Mouse (Mus musculus) olfactory bulb, adult 2 months (tissue): ENCODE measurements at regions not wholly inside any gene's neighbourhood (a gene's known extent, or its start where the extent isn't known, plus 50 kb on each side); places are given as distances from the start of the nearest gene placed in this dataset.

Experiments
- CTCF ChIP-seq: fragments of 200-500 bp; IDR thresholded peaks from 2 replicates; pipeline ENCODE4 v1.5.1; 2012; ENCODE audit warnings: low read depth, mild to moderate bottlenecking, low read length, moderate library complexity; ENCODE audit not compliant: insufficient read depth
- POLR2A ChIP-seq: fragments of 200-500 bp; IDR thresholded peaks from 2 replicates; pipeline ENCODE4 v1.6.1; 2012; ENCODE audit warnings: mild to moderate bottlenecking, low read depth, low read length, moderate library complexity; ENCODE audit not compliant: insufficient read depth

GRCm38 (mm10) chr15:85669652-85670175, 65.1 kb upstream of the Ppara start:
- TF ChIP-seq CTCF: no peak
- TF ChIP-seq POLR2A: no peak
